Mouse (Mus musculus) ES-Bruce4 (cell line): ENCODE measurements around the gene Slc44a1.

ENCODE experiments used
- CTCF ChIP-seq: IDR thresholded peaks from one replicate; pipeline ENCODE4 v1.8.1; 2011; ENCODE audit warnings: low read depth, low read length
- EP300 ChIP-seq: IDR thresholded peaks from 2 replicates; pipeline ENCODE4 v1.6.1; 2011; ENCODE audit warnings: low read depth, low read length; ENCODE audit not compliant: insufficient read depth
- POLR2A ChIP-seq: IDR thresholded peaks from one replicate; pipeline ENCODE4 v1.8.1; 2011; ENCODE audit warnings: low read length; ENCODE audit not compliant: insufficient read depth

GRCm38 (mm10) chr4:53406866-53407265, 33.3 kb upstream of the Slc44a1 start:
- no peak for TF ChIP-seq CTCF
- TF ChIP-seq POLR2A: no peak
- TF ChIP-seq EP300: no peak
